Mouse (Mus musculus) inflammation-experienced regulatory T-cells, adult 6 months (primary cell): ENCODE data around the gene Dennd2a. TPM values are rescaled to one million over a fixed set of nuclear protein-coding genes. Genes with fewer than 3 reads are reported as not detected.
"Not testable (repeated sequence)": the region's sequence is repeated elsewhere in the genome, so short reads cannot be mapped to it uniquely, and the experiment has no call there.

Experiments used
- ATAC-seq: one replicate; pipeline ENCODE4 v1.8.0; 2017
- polyA plus RNA-seq, 3 experiments: library from polyadenylated mRNA; unstranded; fragments of 100-300 nt; shearing (Covaris generic); gene quantifications; one replicate each; pipeline ENCODE4 v1.2.1; 2017

The Dennd2a gene
- polyA plus RNA-seq, 3 experiments from 2014 or later: 0.42 TPM; not detected in 2

- no peak for ATAC-seq
Measured at GRCm38 (mm10) chr6:39445801-39446572, 111.7 kb downstream of the Dennd2a start.

DNA sequence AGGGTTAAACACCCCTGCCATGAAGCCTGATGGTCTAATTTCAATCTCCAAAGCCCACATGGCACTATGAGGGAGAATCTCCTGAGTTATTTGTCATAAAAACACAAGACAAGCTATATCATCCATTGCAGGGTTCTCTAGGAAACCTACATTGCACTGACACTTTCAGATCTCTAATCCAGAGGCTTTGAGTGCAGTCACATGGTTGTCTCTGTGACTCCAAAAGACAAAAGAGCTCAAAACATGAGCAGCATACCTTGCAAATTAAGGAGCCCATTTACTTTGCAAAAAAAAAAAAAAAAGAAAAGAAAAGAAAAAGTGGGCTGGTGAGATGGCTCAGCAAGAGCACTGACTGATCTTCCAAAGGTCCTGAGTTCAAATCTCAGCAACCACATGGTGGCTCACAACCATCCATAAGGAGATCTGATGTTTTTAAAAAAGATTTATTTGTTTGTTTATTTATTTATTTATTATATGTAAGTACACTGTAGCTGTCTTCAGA lies 114.8 kb downstream of the Dennd2a start:
- ATAC-seq: no peak

DNA sequence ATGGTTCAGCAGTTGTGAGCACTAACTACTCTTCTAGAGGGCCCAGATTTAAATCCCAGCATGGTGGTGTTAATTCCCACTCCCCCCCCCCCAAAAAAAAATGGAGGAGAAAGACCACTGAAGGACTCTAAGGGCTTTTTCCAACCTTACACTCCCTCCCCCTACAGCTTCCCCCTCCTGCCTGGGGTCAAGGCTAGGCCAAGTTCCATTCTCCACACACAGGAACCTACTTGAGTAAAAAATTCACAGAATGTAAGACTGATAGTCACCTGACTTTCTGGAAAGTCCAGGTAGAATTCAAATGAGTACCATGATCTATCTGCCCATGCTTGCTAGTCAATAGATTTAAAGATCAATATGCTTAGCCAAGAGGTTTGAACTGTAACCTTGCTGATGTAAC lies 117.5 kb downstream of the Dennd2a start:
- no peak for ATAC-seq

DNA sequence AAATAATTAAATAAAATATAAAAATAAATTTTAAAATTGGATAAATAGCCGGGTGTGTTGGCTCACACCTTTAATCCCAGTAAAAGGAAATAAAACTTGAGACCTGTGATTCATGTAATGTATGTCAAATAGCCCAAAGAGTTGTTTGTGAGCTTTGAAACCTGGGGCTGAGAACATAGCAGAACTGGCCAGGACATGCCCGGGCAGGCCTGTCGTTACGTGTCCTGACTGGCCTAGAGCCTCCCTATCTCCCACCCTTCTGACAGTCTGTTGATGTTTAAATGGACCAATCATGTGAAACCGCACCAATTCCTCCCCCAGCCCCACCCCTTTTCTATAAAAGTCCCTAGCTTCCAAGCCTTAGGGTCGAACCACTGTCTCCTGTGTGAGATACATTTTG lies 120.1 kb downstream of the Dennd2a start:
- not testable (repeated sequence) for ATAC-seq

- no peak for ATAC-seq
Measured at GRCm38 (mm10) chr6:39435875-39436274, 121.8 kb downstream of the Dennd2a start.

- no peak for ATAC-seq
Measured at GRCm38 (mm10) chr6:39434886-39435492, 122.7 kb downstream of the Dennd2a start.

DNA sequence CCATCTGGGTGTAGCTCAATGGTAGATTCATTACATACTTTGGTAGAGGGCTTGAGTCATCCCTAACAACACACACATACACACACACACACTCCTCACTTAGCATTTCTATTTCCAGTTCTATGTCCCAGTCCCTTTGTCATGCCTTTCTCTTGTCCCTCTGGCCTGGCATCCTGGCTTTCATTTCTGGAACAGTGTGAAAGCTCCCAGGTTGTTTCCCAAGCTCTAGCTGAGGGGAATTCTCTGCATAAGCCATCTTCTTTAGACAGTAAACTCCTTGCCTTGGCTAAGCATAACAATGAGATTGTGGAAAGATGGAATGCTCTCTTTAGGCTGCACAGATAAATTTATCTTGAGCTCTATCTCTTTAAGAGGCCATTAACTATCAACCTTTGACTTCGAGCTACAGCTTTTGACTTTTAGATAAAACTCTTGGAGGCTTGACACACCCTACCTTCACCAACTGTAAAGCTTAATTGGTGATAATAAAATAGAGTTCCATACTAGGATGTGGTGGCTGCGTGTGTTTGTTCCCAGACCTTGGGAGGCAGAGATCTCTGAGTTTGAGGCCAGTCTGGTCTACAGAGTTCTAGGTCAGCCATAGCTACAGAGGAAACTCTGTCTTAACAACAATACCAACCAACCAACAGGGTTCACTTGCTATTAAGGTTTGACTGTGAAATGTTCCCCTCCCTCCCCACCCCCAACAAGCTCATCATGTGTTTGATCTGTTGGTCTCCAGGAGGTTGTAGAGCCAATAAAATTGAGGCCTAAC lies 123.4 kb downstream of the Dennd2a start:
- ATAC-seq: no peak

- no peak for ATAC-seq
Measured at GRCm38 (mm10) chr6:39433701-39434100, 124.0 kb downstream of the Dennd2a start.

DNA sequence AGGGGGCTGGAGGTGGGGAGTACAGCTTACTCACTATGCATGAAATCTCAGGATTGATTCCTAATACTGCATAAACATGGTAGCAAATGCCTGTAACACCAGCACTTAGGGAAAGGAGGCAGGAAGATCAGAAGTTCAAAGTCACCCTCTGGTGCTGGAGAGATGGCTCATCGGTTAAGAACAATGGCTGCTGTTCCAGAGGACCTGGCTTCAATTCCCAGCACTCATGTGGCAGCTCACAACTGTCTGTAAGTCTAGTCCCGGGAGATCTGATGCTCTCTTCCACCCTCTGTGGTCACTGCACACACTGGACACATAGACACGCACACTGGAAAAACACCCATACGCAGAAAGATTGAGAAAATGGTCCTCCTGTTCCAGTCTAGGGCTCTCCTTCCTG lies 124.5 kb downstream of the Dennd2a start:
- ATAC-seq: no peak

- no peak for ATAC-seq
Measured at GRCm38 (mm10) chr6:39430722-39431121, 126.9 kb downstream of the Dennd2a start.

DNA sequence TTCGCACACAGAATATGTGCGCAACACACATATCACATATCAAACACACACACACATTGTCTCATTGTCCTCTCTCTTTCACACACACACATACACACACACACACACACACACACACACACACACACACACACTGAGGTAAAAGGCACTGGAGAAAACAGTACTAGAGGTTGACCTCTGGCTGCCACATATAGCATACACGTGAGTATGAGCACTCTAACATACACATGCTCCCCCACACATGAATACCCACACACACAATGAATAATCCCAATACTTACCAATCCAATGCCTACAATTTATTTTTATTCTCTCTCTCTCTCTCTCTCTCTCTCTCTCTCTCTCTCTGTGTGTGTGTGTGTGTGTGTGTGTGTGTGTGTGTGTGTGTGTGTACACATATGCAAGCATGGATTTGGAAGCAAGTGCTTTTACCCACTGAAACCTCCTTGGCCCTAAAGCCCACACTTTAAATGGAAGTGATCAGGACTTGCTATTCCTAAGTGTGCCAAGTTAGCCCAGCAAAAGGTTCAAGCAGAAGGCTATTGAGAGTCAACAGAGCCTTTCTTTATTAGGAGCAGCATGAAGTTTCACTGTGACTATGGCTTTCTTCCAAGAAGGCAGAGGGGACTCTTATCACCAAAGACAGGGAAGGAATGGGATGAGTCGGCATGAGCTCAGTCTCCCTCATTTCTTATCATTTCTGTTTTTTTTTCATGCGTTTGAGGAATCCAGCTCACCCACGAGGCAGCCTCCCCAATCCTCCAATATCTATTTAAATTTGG lies 128.5 kb downstream of the Dennd2a start:
- no peak for ATAC-seq

GRCm38 (mm10) chr6:39427276-39428003 lies 130.2 kb downstream of the Dennd2a start:
- ATAC-seq: no peak

- no peak for ATAC-seq
Measured at GRCm38 (mm10) chr6:39426725-39427124, 130.9 kb downstream of the Dennd2a start.

- ATAC-seq: no peak
Measured at GRCm38 (mm10) chr6:39425181-39425580, 132.5 kb downstream of the Dennd2a start.

- no peak for ATAC-seq
Measured at GRCm38 (mm10) chr6:39423686-39424085, 134.0 kb downstream of the Dennd2a start.

GRCm38 (mm10) chr6:39423130-39423551 lies 134.5 kb downstream of the Dennd2a start:
- ATAC-seq: no peak

DNA sequence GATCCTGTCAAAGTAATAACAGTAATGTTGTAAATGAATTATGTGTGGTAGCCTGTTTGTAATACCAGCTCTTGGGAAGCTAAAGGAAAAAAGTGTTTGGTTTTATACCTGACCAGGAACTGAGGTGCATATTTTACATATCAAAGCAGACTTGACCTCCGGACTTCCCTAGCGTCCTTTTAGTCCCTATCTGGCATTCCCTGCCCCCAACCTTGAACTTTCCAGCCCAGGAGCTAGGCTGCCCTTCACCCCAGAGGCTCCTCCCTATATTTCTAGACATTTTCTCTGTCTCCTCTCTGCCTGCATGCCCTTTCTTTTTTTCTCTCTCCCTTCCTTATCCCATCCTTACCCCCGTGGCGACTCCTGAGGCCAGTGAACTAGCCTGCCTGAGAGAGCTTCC lies 136.8 kb downstream of the Dennd2a start:
- ATAC-seq: no peak

DNA sequence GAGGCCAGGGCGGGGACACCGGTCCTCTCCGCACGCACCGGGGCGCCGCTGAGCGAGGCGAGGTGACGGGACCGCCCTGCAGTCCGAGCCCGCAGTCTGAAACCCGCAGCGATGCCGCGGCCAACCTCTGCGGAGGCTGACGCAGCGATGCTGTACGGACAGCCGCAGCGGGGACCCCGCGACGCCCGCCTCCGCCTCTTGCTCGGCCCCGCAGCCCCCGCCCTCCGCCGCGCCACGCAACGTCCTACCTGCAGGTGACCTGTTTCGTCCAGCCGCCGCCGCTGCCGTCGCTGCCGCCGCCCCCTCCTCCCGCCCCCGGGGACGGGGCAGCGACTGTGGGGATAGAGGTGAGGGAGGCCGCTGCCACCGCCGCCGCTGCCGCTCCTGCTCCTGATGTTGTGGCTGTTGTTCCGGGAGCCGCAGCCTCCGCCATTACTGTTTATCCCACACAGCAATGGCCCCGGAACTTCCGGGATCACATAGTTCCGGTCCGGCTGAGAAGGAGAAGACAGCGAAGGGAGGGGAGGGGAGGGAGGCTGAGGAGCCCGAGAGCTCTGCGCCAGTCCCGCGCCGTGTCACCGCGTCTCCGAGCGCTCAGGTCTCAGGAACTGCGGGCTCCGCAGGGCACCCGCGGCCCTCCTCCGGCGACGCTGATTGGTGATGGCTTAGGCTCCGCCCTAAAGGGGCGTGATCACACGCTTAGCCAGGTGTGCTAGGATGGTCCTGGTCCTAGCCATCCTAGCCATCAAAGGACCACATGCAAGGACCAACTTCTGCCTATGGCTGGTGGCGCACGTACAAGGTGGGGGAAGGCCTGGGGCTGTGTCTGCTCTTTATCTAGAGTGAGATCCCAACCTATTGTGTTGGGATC lies 137.6 kb downstream of the Dennd2a start, which contains the start of gene Mkrn1:
TSS of gene Mkrn1 (minus strand) at position 612 of the 871 bp plus-strand sequence.
- ATAC-seq: peak; percentile 77

DNA sequence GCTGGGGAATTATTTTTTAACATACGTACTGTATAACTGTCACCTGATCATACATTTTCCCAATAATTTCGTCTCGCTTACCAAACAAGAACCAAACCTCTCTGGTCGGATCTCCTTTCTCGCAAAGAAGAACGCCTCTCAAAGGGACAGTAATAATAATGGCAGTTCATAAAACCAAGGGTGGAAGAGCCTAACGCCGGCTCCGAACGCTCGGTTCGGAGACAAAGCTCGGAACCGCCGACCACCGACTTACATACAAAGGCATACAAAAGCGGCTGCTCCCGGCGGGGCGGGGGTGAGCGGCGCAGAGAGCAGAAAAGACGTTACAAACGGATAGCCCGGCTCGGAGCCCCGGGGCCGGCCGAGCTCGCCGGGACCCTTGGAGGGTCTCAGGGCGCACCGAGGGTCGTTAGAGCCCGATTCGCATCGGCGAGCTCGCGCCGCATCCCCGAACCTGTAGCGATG lies 138.2 kb downstream of the Dennd2a start:
- peak; percentile 11 for ATAC-seq

DNA sequence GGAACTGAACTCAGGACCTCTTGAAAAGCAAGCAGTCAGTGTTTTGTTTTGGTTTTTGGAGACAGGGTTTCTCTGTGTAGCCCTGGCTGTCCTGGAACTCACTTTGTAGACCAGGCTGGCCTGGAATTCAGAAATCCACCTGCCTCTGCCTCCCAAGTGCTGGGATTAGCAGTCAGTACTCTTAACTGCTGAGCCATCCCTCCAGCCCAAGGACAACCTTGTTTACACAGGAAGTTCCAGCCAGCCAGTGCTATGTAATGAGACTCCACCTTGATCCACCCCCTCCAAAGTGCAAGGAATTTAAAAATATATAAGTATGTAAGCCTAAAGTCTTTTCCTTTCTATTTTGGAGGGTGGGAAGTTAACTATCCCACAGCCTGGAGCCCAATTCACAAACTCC lies 141.0 kb downstream of the Dennd2a start:
- ATAC-seq: not testable (repeated sequence)
